Comparison of ENCODE assay signal across 12 mouse cellular contexts in the genomic region with DNA sequence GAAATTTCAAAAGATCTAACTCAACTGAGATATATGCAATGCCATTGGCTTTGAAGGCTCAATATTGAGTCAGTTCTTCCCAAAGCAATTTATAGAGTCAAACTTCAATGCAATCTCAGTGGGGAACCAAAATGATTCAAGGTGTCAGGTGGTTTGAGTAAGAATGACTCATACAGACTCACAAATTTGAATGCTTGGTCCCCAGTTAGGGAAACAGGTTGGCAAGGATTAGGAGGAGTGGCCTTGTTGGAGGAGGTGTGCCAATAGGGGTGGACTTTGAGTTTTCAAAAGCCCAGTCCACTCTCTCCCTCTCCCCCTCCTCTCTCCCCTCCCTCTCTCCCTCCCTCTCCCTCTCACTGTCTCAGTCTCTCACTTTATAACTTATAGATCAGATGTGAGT.
"Had no signal": no experiment of that assay in that cellular context is flagged by ENCODE, and none has a peak within 500 bp of the region (broad histone marks: within the 10 kb centered on the region; RNA-seq: fewer than 3 reads in every experiment).

No protein-coding gene starts in this region.

- H3K4me1 ChIP-seq: liver, embryonic 15.5 days; midbrain, embryonic 13.5 days had no signal

- H3K36me3 ChIP-seq: limb, embryonic 12.5 days; liver, embryonic 15.5 days; midbrain, embryonic 13.5 days had no signal

- ATAC-seq: lung, postnatal 0 days; midbrain, embryonic 13.5 days had no signal

- H3K9me3 ChIP-seq: limb, embryonic 12.5 days; liver, embryonic 15.5 days; midbrain, embryonic 13.5 days had no signal

- H3K9ac ChIP-seq: limb, embryonic 12.5 days; liver, embryonic 15.5 days; midbrain, embryonic 13.5 days had no signal

- H3K4me2 ChIP-seq: limb, embryonic 12.5 days; liver, embryonic 15.5 days; midbrain, embryonic 13.5 days had no signal

- H3K27me3 ChIP-seq: limb, embryonic 12.5 days; liver, embryonic 15.5 days; midbrain, embryonic 13.5 days had no signal

- DNase-seq: kidney, postnatal 10 days; kidney, postnatal 4 days; liver; lung, adult 2 months; lung, postnatal 36 days; thymus, postnatal 4 days had no signal

- H3K27ac ChIP-seq: layer of hippocampus, adult 2 months; limb, embryonic 12.5 days; liver, embryonic 15.5 days; midbrain, embryonic 13.5 days; stomach, postnatal 0 days had no signal

- H3K4me3 ChIP-seq: layer of hippocampus, adult 2 months; limb, embryonic 12.5 days; liver, embryonic 15.5 days; midbrain, embryonic 13.5 days had no signal
